7 mouse cellular contexts compared by ENCODE assay signal in genomic region chr6:37351731-37352380, GRCm38 (mm10). TPM values are rescaled to one million over a fixed set of nuclear protein-coding genes. Genes with fewer than 3 reads are reported as not detected.
DNase-seq lines count a peak whose midpoint lies in the region; ATAC-seq and TF ChIP-seq lines count a peak whose summit lies in the region.

No protein-coding gene starts in this region.

- H3K9ac ChIP-seq in embryonic facial prominence, embryonic 11.5 days (replicated peaks; ENCODE audit: low read length) = no peak overlapping the region

- H3K9me3 ChIP-seq in E14TG2a.4 (ENCODE audit: low read length) = peaks cover 7% of the 10 kb centered on the region; the same call in 1 of the 2 replicates
- no peaks in the 10 kb centered on the region for H3K9me3 ChIP-seq in embryonic facial prominence, embryonic 11.5 days (replicated peaks; ENCODE audit: control insufficient read depth, low read length)

- WGBS in embryonic facial prominence, embryonic 11.5 days = 18% methylated on average over 10 of the region's 10 CpGs

- H3K27me3 ChIP-seq in E14TG2a.4 (ENCODE audit: insufficient read depth, low read length) = no peaks in the 10 kb centered on the region; the same call in 1 of the 2 replicates
- H3K27me3 ChIP-seq in embryonic facial prominence, embryonic 11.5 days (ENCODE audit: control insufficient read depth, insufficient read depth, low read length) = no peaks in the 10 kb centered on the region

- H3K4me1 ChIP-seq in E14TG2a.4 (replicated peaks; ENCODE audit: low read depth, low read length) = peaks cover 24% of the 10 kb centered on the region
- no peaks in the 10 kb centered on the region for H3K4me1 ChIP-seq in embryonic facial prominence, embryonic 11.5 days (ENCODE audit: control insufficient read depth, insufficient read depth, low read length)

- H3K4me2 ChIP-seq in embryonic facial prominence, embryonic 11.5 days (ENCODE audit: low read depth, low read length) = no peak overlapping the region

- ATAC-seq in embryonic facial prominence, embryonic 11.5 days (replicated peaks; ENCODE audit: insufficient number of reproducible peaks, low FRiP score, low TSS enrichment, low read depth) = peak; percentile 66; the same call in 1 of the 2 replicates

- intact Hi-C loops in heart, postnatal 14 days (cut with DNase I) = loop anchor here (1.0 to 2.0 kb wide), 2 partner anchors 255 to 297 kb away; no protein-coding TSS in a partner anchor

- 0 out of 2 replicates have a peak overlapping the region, but pooled peaks have one; percentile 29 for H3K4me3 ChIP-seq in E14TG2a.4 (replicated peaks; ENCODE audit: low read length)
- no peak overlapping the region for H3K4me3 ChIP-seq in embryonic facial prominence, embryonic 11.5 days (ENCODE audit: low read depth, low read length)

- DNase-seq in adipocyte (ENCODE audit: low spot score) = peak; percentile 84
- DNase-seq in embryonic facial prominence, embryonic 11.5 days (ENCODE audit: low spot score) = peak; percentile 80
- DNase-seq in heart, postnatal 14 days = peak; percentile 73 to 78
- peak; percentile 74 to 80 for DNase-seq in kidney, postnatal 4 days
- DNase-seq in lung, postnatal 10 days = peak; percentile 80
- peak; percentile 59 for DNase-seq in right cerebral cortex, adult 18-20 months

- H3K36me3 ChIP-seq in E14TG2a.4 (ENCODE audit: insufficient read depth, low read length) = peaks cover 14% of the 10 kb centered on the region
- H3K36me3 ChIP-seq in embryonic facial prominence, embryonic 11.5 days (replicated peaks; ENCODE audit: control insufficient read depth, insufficient read depth, low read depth, low read length) = no peaks in the 10 kb centered on the region

- TF ChIP-seq CTCF in E14TG2a.4 (conservative IDR thresholded peaks at IDR 0.05; ENCODE audit: low read length) = peak; percentile 95

- no peak overlapping the region for H3K27ac ChIP-seq in embryonic facial prominence, embryonic 11.5 days (replicated peaks; ENCODE audit: low read depth, low read length)

RNA-seq across cellular contexts. Expression of gene Dgki, which starts 51.9 kb away (rescaled TPM):
- polyA plus RNA-seq in embryonic facial prominence, embryonic 11.5 days (2014; fragmentation: Nextera tagmentation; extraction: Ambion mirVana) = 0.99 and 1.0 TPM in 2 replicates
- under 1 TPM; 0.26 to 0.27 TPM for total RNA-seq in heart, postnatal 14 days (2021)
